Mouse (Mus musculus) megakaryocyte progenitor cell, adult 5-6 weeks (primary cell): ENCODE measurements around the gene Rbfox1. TPM values are rescaled to one million over a fixed set of nuclear protein-coding genes. Genes with fewer than 3 reads are reported as not detected.
A peak's percentile ranks its signal among the peaks of the same experiment; 100 is the strongest.

ENCODE experiments used
- ATAC-seq: replicated peaks from 2 replicates; pipeline ENCODE4 v1.8.0; 2016; ENCODE audit warnings: mild to moderate bottlenecking, moderate TSS enrichment, inconsistent platforms; ENCODE audit not compliant: poor library complexity
- total RNA-seq, 2 experiments: library from RNA; stranded (forward) in 1 of 2; stranded (reverse) in 1 of 2; fragments of 157-497, 149-512 nt in 1 of 2; fragments of 200-1000 nt in 1 of 2; gene quantifications; 2 replicates each; pipeline versions ENCODE4 v1.2.3 to v1.2.4; 2015 to 2017

Gene Rbfox1
- total RNA-seq, 2 experiments from 2014 or later = 0.15 TPM; not detected in 1

GRCm38 (mm10) chr16:6427292-6428281 lies 542.4 kb downstream of the Rbfox1 start:
- no peak for ATAC-seq

- no peak for ATAC-seq
These were observed 545.8 kb downstream of the Rbfox1 start for GRCm38 (mm10) chr16:6430981-6431380.

- ATAC-seq = no peak
These were observed 551.3 kb downstream of the Rbfox1 start for GRCm38 (mm10) chr16:6436445-6436844.

GRCm38 (mm10) chr16:6448250-6448649 lies 563.1 kb downstream of the Rbfox1 start:
- no peak for ATAC-seq

- ATAC-seq = no peak
These were observed 570.2 kb downstream of the Rbfox1 start for GRCm38 (mm10) chr16:6455349-6455748.

DNA sequence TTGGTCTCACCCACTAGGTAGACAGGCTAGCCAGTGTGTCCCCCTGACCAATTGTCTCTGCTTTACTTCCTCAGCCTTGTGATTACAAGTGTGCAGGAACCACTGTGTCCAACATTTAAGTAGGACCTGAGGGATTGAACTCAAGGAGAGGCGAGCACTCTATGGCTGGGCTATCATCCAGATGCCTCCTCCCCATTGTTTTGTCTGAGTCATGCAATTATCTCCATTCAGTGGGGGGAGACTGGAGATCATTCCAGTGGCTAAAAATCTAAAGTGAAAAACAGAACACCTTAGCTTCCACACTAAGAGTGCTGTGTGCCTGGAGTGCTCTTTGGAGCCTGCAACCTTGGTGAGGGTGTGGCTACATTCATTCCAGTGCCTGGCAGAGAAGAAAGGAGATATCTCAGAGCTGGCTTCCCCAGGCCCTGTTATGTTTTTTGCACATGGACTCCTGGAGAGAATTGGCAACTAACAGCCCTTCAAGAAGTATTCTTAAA lies 594.0 kb downstream of the Rbfox1 start:
- no peak for ATAC-seq

- ATAC-seq = no peak
These were observed 594.7 kb downstream of the Rbfox1 start for GRCm38 (mm10) chr16:6479616-6480410.

DNA sequence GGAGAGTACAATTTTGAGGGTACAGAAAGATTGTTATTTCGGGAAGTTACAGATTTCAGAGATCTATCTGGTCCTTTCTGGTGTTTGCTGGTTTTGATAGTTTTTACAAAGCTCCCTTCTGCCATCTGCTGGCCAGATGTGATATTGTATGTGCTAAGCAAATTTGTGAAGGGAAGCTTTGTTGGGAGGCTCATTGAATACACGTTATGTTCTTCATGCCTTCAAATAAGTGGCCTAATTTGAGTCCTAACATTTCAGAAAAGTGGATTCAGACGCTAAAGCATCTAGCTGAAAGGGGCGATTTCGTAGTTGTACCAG lies 595.2 kb downstream of the Rbfox1 start:
- ATAC-seq = peak; percentile 75

DNA sequence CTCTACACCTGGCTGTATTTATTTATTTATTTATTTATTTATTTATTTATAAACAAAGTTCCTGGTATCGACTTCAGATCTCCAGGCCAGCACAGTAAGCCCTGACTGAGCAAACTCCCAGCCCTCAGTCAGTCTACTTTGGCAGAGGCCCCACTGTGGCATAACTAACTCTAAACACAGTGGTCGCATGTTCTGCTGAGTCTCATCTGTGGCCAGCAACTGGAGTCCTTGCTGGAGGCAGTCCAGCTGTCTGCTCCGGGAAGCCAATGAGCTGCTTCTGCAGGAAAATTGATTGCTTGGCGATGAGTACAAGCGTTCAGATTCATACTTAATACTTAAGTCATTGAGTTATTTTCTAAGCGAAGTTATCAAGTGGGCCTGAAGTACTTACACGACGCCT lies 598.5 kb downstream of the Rbfox1 start:
- no peak for ATAC-seq

- no peak for ATAC-seq
These were observed 600.5 kb downstream of the Rbfox1 start for GRCm38 (mm10) chr16:6485631-6486030.

DNA sequence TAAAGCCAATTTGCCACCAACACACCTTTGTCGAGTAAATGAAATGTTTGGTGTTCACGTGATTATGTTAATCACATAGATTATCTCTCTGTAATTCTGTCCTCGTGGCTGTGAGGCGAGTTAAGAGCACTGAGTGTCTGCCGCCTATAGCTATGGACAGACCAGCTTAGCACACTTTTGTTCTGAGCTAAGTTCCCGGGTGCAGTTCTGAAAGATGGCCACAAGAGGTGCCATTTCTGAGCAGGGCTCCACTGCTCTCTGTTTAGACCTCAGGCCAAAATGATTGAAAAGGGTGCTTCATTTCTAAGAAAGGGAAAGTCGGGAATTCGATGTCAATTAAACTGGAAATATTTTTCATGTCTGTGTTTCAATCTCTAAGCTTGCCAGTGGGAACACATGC lies 617.1 kb downstream of the Rbfox1 start:
- peak; percentile 61 for ATAC-seq

DNA sequence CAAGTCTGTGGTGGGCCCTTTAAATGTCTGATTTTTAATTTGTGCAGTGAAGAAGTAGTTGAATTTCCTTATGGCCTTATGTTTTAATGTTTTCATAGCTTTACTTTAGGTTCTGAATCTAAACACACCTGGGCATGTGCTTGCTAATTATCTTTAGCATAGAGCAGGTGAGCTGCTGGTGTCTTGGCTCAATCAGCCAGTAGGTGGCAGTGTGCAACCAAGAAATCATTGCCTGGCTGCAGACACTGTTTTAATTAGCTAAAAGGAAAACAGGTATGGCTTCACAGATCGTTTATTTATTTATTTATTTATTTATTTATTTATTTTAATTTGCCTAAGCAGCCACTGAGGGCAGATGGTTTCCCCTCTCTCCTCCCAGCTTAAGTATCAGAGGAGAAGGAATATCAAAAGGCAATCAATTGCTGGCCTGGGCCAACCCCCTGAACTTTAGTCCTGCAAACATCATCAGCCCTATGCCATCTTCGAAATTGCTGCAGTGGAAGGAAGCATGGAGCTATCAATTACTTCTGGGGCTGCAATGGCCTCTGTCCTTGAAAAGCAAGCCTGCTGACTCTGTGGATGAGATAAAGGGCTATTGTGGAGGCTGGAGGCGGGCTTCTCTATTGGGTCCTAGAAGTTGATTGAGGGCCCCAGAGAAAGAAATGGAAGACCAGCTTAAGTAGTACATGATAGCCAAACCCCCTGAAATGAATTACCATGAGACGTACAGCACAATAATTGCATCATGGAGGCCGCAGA lies 618.6 kb downstream of the Rbfox1 start:
- ATAC-seq = peak; percentile 50; the same call in 1 of the 2 replicates

DNA sequence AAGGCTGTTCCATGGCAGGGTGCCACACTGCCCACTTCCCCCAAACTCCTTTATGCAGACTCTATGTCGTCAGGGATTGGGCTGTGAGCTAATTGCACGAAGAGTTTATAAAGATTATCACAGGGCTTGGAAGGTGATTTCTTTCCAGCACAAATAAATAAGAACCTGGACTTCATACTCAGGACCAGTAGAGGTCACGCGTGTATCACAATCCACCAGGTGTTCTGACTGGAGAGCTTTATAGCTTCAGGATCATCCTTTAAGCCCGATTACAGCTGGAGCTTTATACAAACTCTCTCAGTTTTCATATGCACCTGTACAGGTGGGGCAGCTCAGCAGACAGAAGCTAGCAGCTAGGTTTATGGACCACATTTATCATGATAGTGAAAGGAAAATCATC lies 623.8 kb downstream of the Rbfox1 start:
- no peak for ATAC-seq

DNA sequence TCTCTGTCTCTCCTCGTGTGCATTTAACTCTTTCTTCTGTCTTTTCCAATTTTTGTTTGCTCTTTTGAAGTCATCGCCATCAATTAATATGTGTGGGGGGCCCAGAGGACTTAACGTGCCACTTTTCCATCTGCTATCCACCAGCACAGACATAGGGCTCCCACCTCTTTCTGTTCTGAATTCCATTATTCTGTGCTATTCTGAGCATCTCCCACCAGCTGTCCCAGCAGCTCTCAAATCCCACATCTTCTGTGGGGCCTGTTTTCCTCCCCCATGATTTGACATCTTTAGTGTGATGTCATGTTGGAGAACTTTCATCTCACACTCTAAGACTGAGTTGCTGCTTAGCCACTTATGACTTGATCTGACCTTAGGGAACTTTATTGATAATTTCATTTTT lies 634.3 kb downstream of the Rbfox1 start:
- ATAC-seq = no peak

DNA sequence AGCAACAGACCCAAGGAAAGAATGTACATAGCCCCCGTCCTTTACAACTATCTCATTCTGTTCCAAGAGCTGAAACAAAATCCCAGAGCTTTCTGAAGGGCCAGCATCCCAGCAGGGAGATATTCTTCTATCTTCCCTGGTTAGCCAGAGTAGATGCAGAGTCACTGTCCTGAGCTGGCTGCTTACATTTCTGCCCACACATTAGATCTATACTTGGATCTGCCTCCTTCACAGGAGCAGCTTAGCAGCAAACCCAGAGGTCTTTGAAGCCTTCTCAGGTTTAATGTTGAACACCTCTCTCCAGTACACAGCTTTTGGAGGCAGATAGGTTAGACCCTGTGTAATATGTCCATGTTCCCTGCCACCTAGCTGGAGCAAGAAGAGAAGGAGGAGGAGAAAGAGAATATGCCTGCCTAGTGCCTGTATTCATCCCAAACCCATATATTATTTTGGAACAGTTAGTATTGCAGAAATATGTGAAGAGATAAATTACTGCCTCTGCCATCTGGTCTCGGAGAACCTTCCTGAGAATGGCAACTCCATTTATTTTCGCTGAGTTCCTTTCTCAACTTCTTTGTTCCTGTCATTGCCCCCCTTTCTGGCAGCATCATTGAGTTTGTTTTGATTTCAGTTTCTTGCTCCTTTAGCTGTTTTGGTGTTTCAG lies 640.5 kb downstream of the Rbfox1 start:
- no peak for ATAC-seq

DNA sequence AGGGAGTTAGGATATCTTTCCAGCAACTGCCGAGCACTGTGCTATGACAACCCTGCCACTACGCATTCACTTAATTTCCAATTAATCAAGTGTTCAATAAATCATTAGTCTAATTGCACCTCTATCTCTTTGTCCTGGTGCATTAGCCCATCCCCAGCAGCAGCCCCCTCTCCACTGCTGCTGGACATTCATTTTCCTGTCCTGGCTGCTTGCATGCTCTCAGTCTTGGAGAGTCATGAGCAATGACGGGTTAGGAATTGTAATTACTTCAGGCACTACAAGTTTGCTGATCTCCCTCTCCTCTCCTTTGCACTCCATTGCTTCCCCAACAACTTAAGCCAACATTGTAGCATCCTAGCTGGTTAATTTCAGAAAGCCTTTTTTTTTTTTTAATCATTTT lies 646.3 kb downstream of the Rbfox1 start:
- ATAC-seq = no peak

GRCm38 (mm10) chr16:6532077-6532995 lies 647.2 kb downstream of the Rbfox1 start:
- no peak for ATAC-seq

DNA sequence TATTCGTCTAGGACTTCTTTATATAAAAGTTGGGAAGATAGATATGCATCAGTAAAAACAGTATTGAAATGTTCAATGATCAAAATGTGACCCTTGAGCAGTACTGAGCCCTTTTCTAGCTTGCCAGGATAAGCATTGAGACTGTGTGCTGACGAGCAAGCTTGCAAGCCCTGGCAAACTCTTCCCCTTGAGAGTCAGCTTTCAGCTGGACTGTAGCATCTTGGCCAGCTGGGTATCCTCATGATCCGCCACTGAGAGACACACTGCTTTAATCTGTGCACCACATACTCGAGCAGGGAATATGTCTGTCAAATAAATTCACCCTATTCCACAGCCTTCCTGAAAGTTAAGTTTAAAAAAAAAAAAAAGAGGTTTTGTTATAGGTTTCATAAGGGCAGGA lies 670.6 kb downstream of the Rbfox1 start:
- ATAC-seq = no peak

DNA sequence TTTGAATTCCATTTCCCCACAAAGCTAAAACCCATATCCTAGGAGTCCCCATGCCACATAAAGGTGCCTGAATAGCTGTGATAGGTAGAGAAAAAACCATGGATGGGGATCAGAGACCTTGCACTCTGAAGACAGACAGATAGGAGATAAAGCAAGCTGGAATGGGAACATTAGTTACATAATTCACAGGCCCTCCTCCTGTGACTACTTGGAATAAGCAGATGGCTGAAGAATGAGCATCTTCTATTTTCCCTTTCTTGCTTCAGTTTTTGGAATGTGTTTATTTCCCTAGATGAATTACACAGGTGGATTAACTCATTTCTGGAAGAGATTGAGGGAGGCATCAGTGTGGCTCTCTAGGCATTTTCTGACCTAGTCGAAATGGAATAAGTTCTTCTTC lies 672.6 kb downstream of the Rbfox1 start:
- ATAC-seq = no peak
